Mouse (Mus musculus): ENCODE data around the gene Gjc3.

Gjc3 gene

DNA sequence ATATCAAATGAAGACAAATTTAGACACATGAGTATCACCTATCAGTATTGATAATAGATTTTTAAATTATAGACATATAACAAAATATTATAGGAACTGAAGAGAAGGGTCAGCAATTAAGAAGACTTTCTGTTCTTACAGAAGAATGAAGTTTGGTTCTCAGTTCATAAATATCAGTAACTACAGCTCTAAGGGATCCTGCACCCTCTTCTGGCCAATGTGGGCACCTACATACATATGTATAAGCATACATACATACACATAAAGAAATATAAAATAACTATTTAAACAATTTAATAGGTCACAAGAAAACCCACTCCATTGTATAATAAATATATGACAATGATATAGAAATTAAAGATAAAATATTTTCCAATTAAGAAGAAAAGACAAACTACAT is 48.4 kb downstream of the Gjc3 start:
- DNase-seq (ENCODE audit: low spot score in 2 of 2) = no peak

DNA sequence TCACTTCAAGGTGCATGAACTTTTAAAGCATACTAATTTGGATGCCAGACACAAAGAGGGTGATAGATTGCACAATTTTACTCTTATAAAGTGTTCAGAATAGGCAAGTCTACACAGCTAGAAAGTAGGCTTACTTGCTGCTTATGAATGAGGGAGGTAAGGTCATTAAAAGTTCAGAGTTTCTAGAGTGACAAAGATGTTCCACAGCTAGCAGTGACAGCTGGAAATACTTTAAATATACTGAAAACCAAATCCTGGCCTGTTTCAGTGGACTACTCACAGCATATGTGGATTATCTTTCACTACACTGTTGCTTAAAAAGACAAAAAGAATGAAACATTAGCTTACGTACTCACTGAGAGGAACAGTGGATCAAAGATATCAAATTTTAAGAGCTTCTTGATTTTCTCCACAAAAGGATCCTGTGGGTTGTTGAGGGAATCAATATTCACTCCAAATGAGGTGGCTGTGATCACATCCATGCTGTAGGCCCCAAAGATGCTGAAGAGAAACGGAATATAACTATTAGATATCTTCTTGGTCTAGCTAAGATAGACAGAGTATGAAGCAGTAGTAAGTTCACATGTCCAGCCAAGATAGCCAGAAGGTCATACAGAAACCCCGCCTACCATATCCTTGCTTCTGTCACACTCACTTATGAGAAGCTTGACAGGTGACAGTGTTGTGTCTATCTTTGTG is 53.2 kb downstream of the Gjc3 start:
- DNase-seq (ENCODE audit: low spot score in 2 of 2) = no peak

All from spleen, postnatal 4 days (tissue).